Mouse (Mus musculus): Measurements from ENCODE around the gene Dip2c.
A peak's percentile ranks its signal among the peaks of the same experiment; 100 is the strongest.

The Dip2c gene

GRCm38 (mm10) chr13:9669246-9669645 is 392.9 kb downstream of the Dip2c start:
- no peak for DNase-seq (ENCODE audit: low spot score)

GRCm38 (mm10) chr13:9674126-9674525 is 397.8 kb downstream of the Dip2c start:
- DNase-seq (ENCODE audit: low spot score) = no peak

GRCm38 (mm10) chr13:9681492-9681891 is 405.2 kb downstream of the Dip2c start:
- no peak for DNase-seq (ENCODE audit: low spot score)

GRCm38 (mm10) chr13:9683280-9683679 is 407.0 kb downstream of the Dip2c start:
- DNase-seq (ENCODE audit: low spot score) = no peak

GRCm38 (mm10) chr13:9684153-9684923 is 408.0 kb downstream of the Dip2c start:
- DNase-seq (ENCODE audit: low spot score) = no peak

- no peak for DNase-seq (ENCODE audit: low spot score)
Measured at GRCm38 (mm10) chr13:9686261-9686660, 409.9 kb downstream of the Dip2c start.

- DNase-seq (ENCODE audit: low spot score) = no peak
Measured at GRCm38 (mm10) chr13:9686765-9687164, 410.4 kb downstream of the Dip2c start.

GRCm38 (mm10) chr13:9689366-9689765 is 413.0 kb downstream of the Dip2c start:
- DNase-seq (ENCODE audit: low spot score) = no peak

- no peak for DNase-seq (ENCODE audit: low spot score)
Measured at GRCm38 (mm10) chr13:9692876-9693275, 416.5 kb downstream of the Dip2c start.

GRCm38 (mm10) chr13:9694651-9695050 is 418.3 kb downstream of the Dip2c start:
- no peak for DNase-seq (ENCODE audit: low spot score)

GRCm38 (mm10) chr13:9695403-9695802 is 419.1 kb downstream of the Dip2c start:
- no peak for DNase-seq (ENCODE audit: low spot score)

GRCm38 (mm10) chr13:9695809-9696208 is 419.5 kb downstream of the Dip2c start:
- DNase-seq (ENCODE audit: low spot score) = peak; percentile 47

GRCm38 (mm10) chr13:9697340-9697739 is 421.0 kb downstream of the Dip2c start:
- no peak for DNase-seq (ENCODE audit: low spot score)

- DNase-seq (ENCODE audit: low spot score) = no peak
Measured at GRCm38 (mm10) chr13:9702615-9703235, 426.4 kb downstream of the Dip2c start.

- no peak for DNase-seq (ENCODE audit: low spot score)
Measured at GRCm38 (mm10) chr13:9706720-9707119, 430.4 kb downstream of the Dip2c start.

- no peak for DNase-seq (ENCODE audit: low spot score)
Measured at GRCm38 (mm10) chr13:9708433-9709240, 432.3 kb downstream of the Dip2c start.

GRCm38 (mm10) chr13:9712409-9712808 is 436.1 kb downstream of the Dip2c start:
- DNase-seq (ENCODE audit: low spot score) = no peak

GRCm38 (mm10) chr13:9712971-9713370 is 436.6 kb downstream of the Dip2c start:
- DNase-seq (ENCODE audit: low spot score) = no peak

- DNase-seq (ENCODE audit: low spot score) = no peak
Measured at GRCm38 (mm10) chr13:9713462-9714134, 437.3 kb downstream of the Dip2c start.

- DNase-seq (ENCODE audit: low spot score) = no peak
Measured at GRCm38 (mm10) chr13:9715224-9715623, 438.9 kb downstream of the Dip2c start.
